Mouse (Mus musculus) neural tube, embryonic 11.5 days (tissue): ENCODE data around the gene Clstn2. TPM values are rescaled to one million over a fixed set of nuclear protein-coding genes. Genes with fewer than 3 reads are reported as not detected.

ENCODE experiments used
- ATAC-seq: fragments of 200-750 bp; cut with Nextera tagmentation; 2 replicates; pipeline ENCODE4 v1.8.0; 2017; ENCODE audit warnings: moderate number of reproducible peaks, mild to moderate bottlenecking, moderate TSS enrichment, moderate library complexity; ENCODE audit not compliant: insufficient read depth, low FRiP score, low TSS enrichment
- DNase-seq: peaks from one replicate; pipeline ENCODE4 v3.0.0-alpha.2; 2015; ENCODE audit warnings: low spot score
- H3K27ac ChIP-seq: fragments of 300-500 bp; sonication (generic); 2 replicates; pipeline ENCODE4 v1.5.1; 2014; ENCODE audit warnings: low read depth, mild to moderate bottlenecking, low read length
- H3K27me3 ChIP-seq: fragments of 300-500 bp; sonication (generic); 2 replicates; pipeline ENCODE4 v1.6.1; 2014; ENCODE audit warnings: mild to moderate bottlenecking, low read length, mixed read lengths; ENCODE audit not compliant: control insufficient read depth, insufficient read depth
- H3K36me3 ChIP-seq: fragments of 300-500 bp; sonication (generic); 2 replicates; pipeline ENCODE4 v1.6.1; 2014; ENCODE audit warnings: mild to moderate bottlenecking, low read length, moderate library complexity, mixed read lengths; ENCODE audit not compliant: control insufficient read depth, insufficient read depth
- H3K4me1 ChIP-seq: fragments of 300-500 bp; sonication (generic); 2 replicates; pipeline ENCODE4 v1.6.1; 2014; ENCODE audit warnings: low read length, mixed read lengths; ENCODE audit not compliant: control insufficient read depth, insufficient read depth
- H3K4me2 ChIP-seq: fragments of 300-500 bp; sonication (generic); 2 replicates; pipeline ENCODE4 v1.6.1; 2014; ENCODE audit warnings: low read depth, mild to moderate bottlenecking, moderate library complexity
- H3K4me3 ChIP-seq: fragments of 300-500 bp; sonication (generic); 2 replicates; pipeline ENCODE4 v1.5.1; 2014; ENCODE audit warnings: low read depth, low read length
- H3K9ac ChIP-seq: fragments of 300-500 bp; sonication (generic); 2 replicates; pipeline ENCODE4 v1.6.1; 2014; ENCODE audit warnings: mild to moderate bottlenecking, low read length
- H3K9me3 ChIP-seq: fragments of 300-500 bp; sonication (generic); 2 replicates; pipeline ENCODE4 v1.6.1; 2016; ENCODE audit warnings: low read length; ENCODE audit not compliant: control insufficient read depth
- WGBS: fragments of 180-500 bp; shearing (Covaris S2); extraction: QIAGEN DNeasy Blood & Tissue Kit; methylation state at CpG from one replicate; pipeline ENCODE4 v1.1.7; 2014; 5-methylcytosine and 5-hydroxymethylcytosine counted together
- polyA plus RNA-seq: library from polyadenylated mRNA; unstranded; fragments of >200 nt; fragmentation: Nextera tagmentation; extraction: Ambion mirVana; gene quantifications from 2 replicates; pipeline ENCODE4 v1.2.1, GENCODE M21; 2014

Gene Clstn2
- polyA plus RNA-seq, 1 experiment from 2014 or later: 10.0 TPM

DNA sequence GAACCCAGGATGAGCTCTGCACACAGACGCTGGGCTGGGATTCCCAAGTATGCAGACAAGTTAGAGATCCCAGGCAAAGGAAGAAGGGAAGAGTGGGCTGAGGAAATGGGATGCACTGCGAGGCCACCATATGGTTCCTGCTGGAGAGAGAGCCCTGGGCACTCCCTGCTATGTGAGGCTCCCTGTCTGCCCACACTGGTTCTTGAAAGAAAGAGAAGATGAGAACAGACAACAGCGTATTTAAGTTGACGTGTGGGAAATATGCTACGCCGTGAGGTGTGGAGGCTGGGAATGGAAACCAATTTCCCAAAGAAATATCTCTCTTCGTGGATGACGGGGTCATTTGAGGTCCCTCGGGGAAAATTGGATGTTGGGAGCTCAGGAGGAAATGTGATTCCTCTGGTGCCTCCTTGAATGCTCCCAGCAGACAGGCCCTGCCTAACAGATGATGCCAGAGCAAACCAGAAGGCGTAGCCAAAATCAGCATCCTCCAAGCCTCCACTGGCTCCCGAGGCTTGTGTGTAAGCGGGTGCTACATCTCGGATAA is 58.1 kb downstream of the Clstn2 start:
- DNase-seq: peak; percentile 14
- whole genome bisulfite sequencing: 72% methylated on average over 13 of the region's 13 CpGs

DNA sequence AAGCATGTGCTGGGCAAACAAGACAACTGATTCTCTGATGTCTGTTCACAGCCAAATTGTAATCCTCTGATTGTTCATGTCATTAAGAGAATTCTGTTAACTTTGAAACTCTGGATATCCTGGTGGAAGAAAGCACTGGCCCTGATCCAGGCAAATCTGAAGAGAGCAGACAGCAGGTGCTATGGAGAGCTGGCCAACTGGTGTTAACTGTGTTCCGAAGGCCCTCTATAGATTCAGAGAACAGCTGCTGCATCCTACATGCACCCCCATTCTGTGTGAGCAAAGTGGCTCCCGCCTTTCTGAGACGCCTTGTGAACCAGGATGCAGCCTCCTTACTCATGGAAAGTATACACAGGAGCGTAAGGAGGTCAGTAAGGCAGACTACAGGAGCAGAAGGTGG is 66.3 kb downstream of the Clstn2 start:
- no peaks in the 10 kb centered on the region for H3K4me1 ChIP-seq
- no peak overlapping the region for H3K4me3 ChIP-seq
- no peak overlapping the region for H3K9ac ChIP-seq
- H3K27ac ChIP-seq: no peak overlapping the region
- H3K9me3 ChIP-seq: no peaks in the 10 kb centered on the region
- WGBS: 83% methylated on average over 4 of the region's 4 CpGs
- no peaks in the 10 kb centered on the region for H3K36me3 ChIP-seq
- no peaks in the 10 kb centered on the region for H3K27me3 ChIP-seq
- no peak overlapping the region for H3K4me2 ChIP-seq
- ATAC-seq: no peak
- no peak for DNase-seq

More for the DNA sequence above, 58.1 kb downstream of the Clstn2 start:
- Histone ChIP-seq H3K4me2 (no peak overlapping the region), H3K27me3 (no peaks in the 10 kb centered on the region), H3K4me1 (no peaks in the 10 kb centered on the region), H3K27ac (no peak overlapping the region), H3K9me3 (no peaks in the 10 kb centered on the region), H3K4me3 (no peak overlapping the region), H3K9ac (no peak overlapping the region), H3K36me3 (no peaks in the 10 kb centered on the region)
- ATAC-seq: no peak

DNA sequence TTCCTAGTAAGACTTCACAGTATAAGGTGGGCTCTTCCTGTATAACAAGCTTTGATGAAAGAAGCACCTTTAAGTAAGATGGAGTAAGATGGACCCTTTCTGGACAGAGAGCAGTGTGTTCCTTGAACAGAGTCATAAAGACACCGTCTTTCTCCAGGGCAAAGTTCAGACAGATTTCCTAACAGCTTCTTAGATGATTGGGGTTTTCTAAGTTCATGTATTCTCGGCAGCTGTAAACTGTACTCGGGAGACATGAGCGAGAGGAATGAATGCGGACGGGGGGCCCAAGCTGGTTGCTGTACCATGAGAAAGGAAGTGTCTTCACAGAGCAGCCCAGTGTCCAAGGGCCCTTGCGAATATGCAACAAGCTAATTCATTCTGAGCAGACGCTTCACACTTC is 75.5 kb downstream of the Clstn2 start:
- Histone ChIP-seq H3K9me3 (no peaks in the 10 kb centered on the region), H3K4me3 (no peak overlapping the region), H3K36me3 (no peaks in the 10 kb centered on the region), H3K27ac (no peak overlapping the region), H3K9ac (no peak overlapping the region), H3K4me1 (no peaks in the 10 kb centered on the region), H3K27me3 (no peaks in the 10 kb centered on the region), H3K4me2 (no peak overlapping the region)
- WGBS: 89% methylated on average over 8 of the region's 8 CpGs
- DNase-seq: no peak
- ATAC-seq: no peak

DNA sequence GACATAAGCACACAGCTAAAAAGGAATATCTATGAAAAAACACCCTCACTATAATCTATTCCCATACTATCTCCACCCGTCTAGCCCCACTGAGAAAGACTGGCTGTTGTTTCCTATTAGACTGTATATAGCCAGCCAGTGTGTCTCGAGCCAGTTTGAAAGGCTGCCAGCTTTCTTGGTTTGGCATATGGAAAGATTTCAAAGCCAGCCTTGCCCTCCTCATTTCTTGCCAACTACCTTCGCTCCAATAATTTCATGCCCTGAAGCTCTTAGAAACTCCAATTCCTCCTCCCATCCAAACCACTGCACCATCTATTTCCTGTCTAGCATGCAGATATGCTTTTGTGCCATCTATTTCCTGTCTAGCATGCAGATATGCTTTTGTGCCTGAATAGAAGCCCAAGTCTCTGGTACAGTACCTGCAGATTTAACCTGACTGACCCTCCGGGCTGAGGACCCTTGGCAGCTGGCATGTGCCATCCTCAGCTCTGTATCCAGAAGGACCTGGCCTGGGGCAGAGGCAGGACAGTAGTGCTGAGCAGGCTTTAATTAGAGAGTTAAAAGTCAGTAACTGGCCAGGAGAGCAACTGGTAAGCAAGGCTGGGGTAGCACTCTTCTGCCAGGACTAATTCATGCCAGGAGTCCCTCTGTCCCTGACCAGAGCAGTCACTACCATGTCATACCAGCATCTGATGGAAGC is 76.4 kb downstream of the Clstn2 start:
- Histone ChIP-seq H3K27me3 (no peaks in the 10 kb centered on the region), H3K4me1 (no peaks in the 10 kb centered on the region), H3K9me3 (no peaks in the 10 kb centered on the region), H3K4me2 (no peak overlapping the region), H3K4me3 (no peak overlapping the region), H3K9ac (no peak overlapping the region), H3K36me3 (no peaks in the 10 kb centered on the region), H3K27ac (no peak overlapping the region)
- DNase-seq (no peak), ATAC-seq (no peak)
- WGBS: 83% methylated on average over 4 of the region's 4 CpGs

DNA sequence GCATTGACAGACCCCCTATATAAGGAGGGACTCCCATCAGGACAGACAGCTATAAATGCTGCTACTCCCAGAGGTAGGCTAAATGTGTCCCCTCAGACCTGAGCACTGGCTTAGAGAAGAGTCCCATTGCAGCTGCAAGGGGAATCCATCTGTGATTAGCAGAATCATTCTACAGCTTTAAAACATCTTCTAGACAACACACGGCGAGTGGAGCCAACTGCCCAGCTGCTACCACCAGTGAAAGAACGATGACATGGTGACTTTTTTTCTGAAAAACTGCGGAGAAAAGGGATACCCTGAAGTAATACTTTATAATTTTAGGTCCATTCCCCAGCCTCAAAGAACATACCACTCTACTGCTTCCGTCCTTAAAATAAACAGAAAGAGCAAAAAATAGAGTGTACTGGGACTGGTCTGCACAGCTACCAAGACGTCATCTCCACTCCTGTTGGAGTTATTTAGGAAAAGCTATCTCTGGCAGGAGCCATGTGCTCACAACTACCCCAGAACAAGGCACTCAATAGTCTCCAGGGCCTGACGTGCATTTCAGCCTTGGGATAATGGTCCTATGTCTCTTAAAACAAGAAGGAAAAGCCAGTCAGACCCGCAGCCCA is 79.1 kb downstream of the Clstn2 start:
- H3K4me2 ChIP-seq: no peak overlapping the region
- 84% methylated on average over 8 of the region's 8 CpGs for WGBS
- H3K27ac ChIP-seq: no peak overlapping the region
- no peaks in the 10 kb centered on the region for H3K27me3 ChIP-seq
- DNase-seq: no peak
- no peaks in the 10 kb centered on the region for H3K36me3 ChIP-seq
- no peaks in the 10 kb centered on the region for H3K4me1 ChIP-seq
- no peak for ATAC-seq
- H3K9ac ChIP-seq: no peak overlapping the region
- H3K9me3 ChIP-seq: no peaks in the 10 kb centered on the region
- H3K4me3 ChIP-seq: no peak overlapping the region

DNA sequence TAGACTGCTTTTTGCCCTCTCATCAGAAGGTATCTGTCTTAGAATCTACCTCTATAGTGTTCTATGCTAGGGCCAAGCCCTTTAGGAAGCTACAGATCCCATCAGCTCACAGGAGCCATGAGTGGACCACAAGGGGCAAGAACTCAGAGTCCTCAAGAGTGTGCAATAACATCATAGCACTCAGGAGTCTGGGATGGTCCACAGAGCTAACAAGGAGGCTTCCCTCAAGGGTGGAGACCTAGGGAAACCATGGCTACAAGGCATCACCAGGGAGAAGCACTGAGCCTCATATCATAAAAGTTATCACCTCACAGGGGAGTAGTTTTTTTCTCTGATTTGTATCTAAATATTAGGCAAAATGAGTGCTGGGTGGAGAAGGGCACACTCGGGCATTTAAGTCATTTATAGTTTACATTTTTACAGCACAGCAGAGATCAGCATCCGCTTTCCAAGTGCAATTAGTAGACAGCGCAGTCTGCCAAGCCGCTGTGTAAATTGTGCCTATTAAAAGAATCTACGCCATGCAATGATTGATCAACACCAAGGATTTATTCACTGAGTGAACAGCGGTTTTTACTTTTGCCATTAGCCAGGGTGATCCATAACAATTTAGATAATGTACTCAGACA is 82.5 kb downstream of the Clstn2 start:
- Histone ChIP-seq H3K27ac (no peak overlapping the region), H3K4me3 (no peak overlapping the region), H3K9me3 (no peaks in the 10 kb centered on the region), H3K4me2 (no peak overlapping the region), H3K4me1 (no peaks in the 10 kb centered on the region), H3K27me3 (no peaks in the 10 kb centered on the region), H3K36me3 (no peaks in the 10 kb centered on the region), H3K9ac (no peak overlapping the region)
- no peak for ATAC-seq
- DNase-seq: no peak
- 81% methylated on average over 6 of the region's 6 CpGs for WGBS

DNA sequence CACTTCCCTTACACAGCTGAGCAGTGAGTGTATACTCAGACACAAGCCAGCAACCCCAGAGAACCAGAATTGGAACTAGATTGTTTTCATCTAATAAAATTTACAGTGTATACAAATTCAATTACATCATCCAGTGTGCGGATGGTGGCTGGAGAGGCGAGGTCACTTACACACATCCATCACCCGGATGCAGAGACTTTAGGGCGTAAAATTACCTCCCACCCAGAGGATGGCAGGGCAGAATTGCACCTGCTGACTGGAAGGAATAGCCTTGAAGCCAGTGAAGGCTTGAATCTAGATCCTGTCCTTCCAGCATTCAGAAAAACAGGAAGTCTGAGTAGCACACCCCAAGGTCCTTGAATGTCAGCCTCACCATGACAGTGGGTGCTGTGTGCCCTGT is 113.7 kb downstream of the Clstn2 start:
- Histone ChIP-seq H3K9ac (no peak overlapping the region), H3K4me1 (no peaks in the 10 kb centered on the region), H3K27ac (no peak overlapping the region), H3K36me3 (no peaks in the 10 kb centered on the region), H3K9me3 (no peaks in the 10 kb centered on the region), H3K27me3 (no peaks in the 10 kb centered on the region), H3K4me2 (no peak overlapping the region), H3K4me3 (no peak overlapping the region)
- ATAC-seq: no peak
- WGBS: 57% methylated on average over 4 of the region's 4 CpGs
- no peak for DNase-seq

DNA sequence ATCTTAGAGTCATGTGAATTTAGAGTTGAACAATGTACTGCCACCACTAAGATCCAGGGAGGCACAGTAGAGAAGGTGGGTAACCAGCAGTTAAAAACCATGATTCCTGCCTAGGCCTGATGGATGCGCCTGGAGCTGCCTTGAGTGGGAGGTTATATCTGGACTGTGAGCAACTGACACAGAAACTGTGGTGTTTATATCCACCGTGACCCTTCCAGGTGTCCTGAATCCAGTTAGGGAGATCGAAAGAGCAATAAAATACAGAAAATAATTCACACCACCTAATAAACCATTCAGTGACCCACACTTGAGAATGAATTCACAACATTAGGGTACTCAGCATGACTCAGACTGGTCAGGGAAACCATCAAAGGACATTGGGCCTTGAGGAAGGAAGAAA is 141.6 kb downstream of the Clstn2 start:
- Histone ChIP-seq H3K27me3 (no peaks in the 10 kb centered on the region), H3K9ac (no peak overlapping the region), H3K9me3 (no peaks in the 10 kb centered on the region), H3K4me3 (no peak overlapping the region), H3K36me3 (no peaks in the 10 kb centered on the region), H3K4me2 (no peak overlapping the region), H3K4me1 (no peaks in the 10 kb centered on the region), H3K27ac (no peak overlapping the region)
- 90% methylated on average over 3 of the region's 3 CpGs for whole genome bisulfite sequencing
- ATAC-seq (no peak), DNase-seq (no peak)

DNA sequence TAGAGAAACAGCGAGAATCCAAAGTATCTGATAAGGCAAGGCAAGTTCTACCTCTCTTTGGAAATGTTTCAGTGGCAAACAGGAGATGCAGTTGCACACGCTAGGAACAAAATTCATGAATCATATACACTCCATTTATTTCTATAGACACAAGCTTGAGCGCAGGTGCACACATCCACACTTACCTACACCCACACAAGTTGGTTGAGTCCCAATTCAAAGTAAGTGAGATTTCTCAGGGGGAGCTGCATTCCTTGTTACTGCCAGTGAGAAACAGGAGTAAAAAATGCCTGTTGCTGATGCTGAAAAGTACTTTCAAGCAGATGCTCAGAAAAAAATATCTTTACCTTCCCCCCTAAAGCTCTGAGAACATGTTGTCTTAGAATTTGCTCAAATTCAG is 149.6 kb downstream of the Clstn2 start:
- H3K27me3 ChIP-seq: no peaks in the 10 kb centered on the region

More for the DNA sequence above, 149.6 kb downstream of the Clstn2 start:
- H3K9me3 ChIP-seq: no peaks in the 10 kb centered on the region
- H3K27ac ChIP-seq: no peak overlapping the region
- H3K4me1 ChIP-seq: no peaks in the 10 kb centered on the region
- no peaks in the 10 kb centered on the region for H3K36me3 ChIP-seq
- no peak for DNase-seq
- H3K4me3 ChIP-seq: no peak overlapping the region
- 88% methylated on average over 3 of the region's 3 CpGs for WGBS
- no peak overlapping the region for H3K9ac ChIP-seq
- no peak for ATAC-seq
- H3K4me2 ChIP-seq: no peak overlapping the region
